ENCODE assay signal across 15 mouse cellular contexts in genomic region chr7:68025396-68025795, GRCm38 (mm10).
DNase-seq lines count a peak whose midpoint lies in the region; ATAC-seq lines count a peak whose summit lies in the region.
"Had no signal": no experiment of that assay in that cellular context is flagged by ENCODE, and none has a peak within 500 bp of the region (broad histone marks: within the 10 kb centered on the region; RNA-seq: fewer than 3 reads in every experiment).

No protein-coding gene starts in this region.

- H3K27ac ChIP-seq in heart, embryonic 15.5 days = peak overlapping the region; percentile 69
- H3K27ac ChIP-seq in neural tube, embryonic 13.5 days (replicated peaks) = 0 out of 2 replicates have a peak overlapping the region, but pooled peaks have one; percentile 39
- H3K27ac ChIP-seq: forebrain, embryonic 12.5 days; liver, embryonic 15.5 days had no signal

- H3K36me3 ChIP-seq in heart, embryonic 15.5 days = no peaks in the 10 kb centered on the region
- 0 out of 2 replicates have a peak, but pooled peaks cover 5% of the 10 kb centered on the region for H3K36me3 ChIP-seq in neural tube, embryonic 13.5 days
- H3K36me3 ChIP-seq: liver, embryonic 15.5 days had no signal

- no peak for DNase-seq in heart, postnatal 4 days
- peak; percentile 67 for DNase-seq in kidney, adult 9 months
- DNase-seq in kidney, postnatal 36 days = no peak
- no peak for DNase-seq in neural tube, embryonic 10.5 days (ENCODE audit: extremely low spot score, low spot score)
- DNase-seq in frontal cortex, adult 2 months (ENCODE audit: extremely low spot score in 1 of 2, low spot score in 1 of 2) = no peak
- DNase-seq: adrenal gland, adult 8-10 months; cerebellum, adult 8-10 months; gastrocnemius, postnatal 10 days; heart, adult 11 months had no signal

- no peaks in the 10 kb centered on the region for H3K9me3 ChIP-seq in heart, embryonic 15.5 days (replicated peaks)
- H3K9me3 ChIP-seq in neural tube, embryonic 13.5 days = no peaks in the 10 kb centered on the region
- H3K9me3 ChIP-seq: forebrain, embryonic 12.5 days; liver, embryonic 15.5 days had no signal

- H3K4me2 ChIP-seq in heart, embryonic 15.5 days = no peak overlapping the region
- no peak overlapping the region for H3K4me2 ChIP-seq in neural tube, embryonic 13.5 days
- H3K4me2 ChIP-seq: forebrain, embryonic 12.5 days; liver, embryonic 15.5 days had no signal

- no peaks in the 10 kb centered on the region for H3K27me3 ChIP-seq in heart, embryonic 15.5 days
- H3K27me3 ChIP-seq in neural tube, embryonic 13.5 days = no peaks in the 10 kb centered on the region
- H3K27me3 ChIP-seq: forebrain, embryonic 12.5 days; liver, embryonic 15.5 days had no signal

- peaks cover 62% of the 10 kb centered on the region for H3K4me1 ChIP-seq in heart, embryonic 15.5 days (replicated peaks)
- H3K4me1 ChIP-seq in neural tube, embryonic 13.5 days (replicated peaks) = peaks cover 56% of the 10 kb centered on the region

- ATAC-seq in heart, embryonic 15.5 days (replicated peaks; ENCODE audit: insufficient number of reproducible peaks, insufficient read depth, low FRiP score, low read depth) = no peak
- ATAC-seq in neural tube, embryonic 13.5 days (ENCODE audit: low read depth) = no peak
- ATAC-seq: midbrain, embryonic 16.5 days had no signal

- 68% methylated on average over 3 of the region's 3 CpGs for WGBS in heart, embryonic 15.5 days
- 27% methylated on average over 3 of the region's 3 CpGs for WGBS in neural tube, embryonic 13.5 days

- no peak overlapping the region for H3K4me3 ChIP-seq in heart, embryonic 15.5 days
- no peak overlapping the region for H3K4me3 ChIP-seq in neural tube, embryonic 13.5 days
- H3K4me3 ChIP-seq: forebrain, embryonic 12.5 days; layer of hippocampus, adult 2 months; liver, embryonic 15.5 days had no signal

- H3K9ac ChIP-seq in heart, embryonic 15.5 days = no peak overlapping the region
- no peak overlapping the region for H3K9ac ChIP-seq in neural tube, embryonic 13.5 days
- H3K9ac ChIP-seq: forebrain, embryonic 12.5 days; liver, embryonic 15.5 days had no signal
